Mouse (Mus musculus): Measurements from ENCODE around the gene Add2. TPM values are rescaled to one million over a fixed set of nuclear protein-coding genes. Genes with fewer than 3 reads are reported as not detected.

Gene Add2
- polyA plus RNA-seq, 1 experiment from 2014 or later: 16.4 TPM

- WGBS (ENCODE audit: insufficient replicate concordance): 70% methylated on average over 9 of the region's 9 CpGs
- Histone ChIP-seq H3K4me2 (no peak overlapping the region), H3K27me3 (ENCODE audit: control insufficient read depth, insufficient read depth, low read length) (no peaks in the 10 kb centered on the region), H3K27ac (ENCODE audit: low read depth, low read length) (no peak overlapping the region), H3K36me3 (ENCODE audit: control insufficient read depth, insufficient read depth, low read length) (no peaks in the 10 kb centered on the region), H3K9ac (ENCODE audit: low read depth, low read length) (no peak overlapping the region), H3K9me3 (replicated peaks; ENCODE audit: control insufficient read depth, low read length) (no peaks in the 10 kb centered on the region), H3K4me1 (ENCODE audit: control insufficient read depth, insufficient read depth, low read length) (no peaks in the 10 kb centered on the region), H3K4me3 (ENCODE audit: low read depth, low read length) (no peak overlapping the region)
- no peak for ATAC-seq (replicated peaks; ENCODE audit: insufficient number of reproducible peaks, low FRiP score, low TSS enrichment)
Measured at GRCm38 (mm10) chr6:86166426-86166825, 137.9 kb downstream of the Add2 start.

- Histone ChIP-seq H3K36me3 (ENCODE audit: control insufficient read depth, insufficient read depth, low read length) (no peaks in the 10 kb centered on the region), H3K9ac (ENCODE audit: low read depth, low read length) (no peak overlapping the region), H3K4me3 (ENCODE audit: low read depth, low read length) (no peak overlapping the region), H3K9me3 (replicated peaks; ENCODE audit: control insufficient read depth, low read length) (no peaks in the 10 kb centered on the region), H3K4me1 (ENCODE audit: control insufficient read depth, insufficient read depth, low read length) (no peaks in the 10 kb centered on the region), H3K27ac (ENCODE audit: low read depth, low read length) (no peak overlapping the region), H3K27me3 (ENCODE audit: control insufficient read depth, insufficient read depth, low read length) (no peaks in the 10 kb centered on the region), H3K4me2 (no peak overlapping the region)
- WGBS (ENCODE audit: insufficient replicate concordance): 71% methylated on average over 5 of the region's 5 CpGs
- no peak for ATAC-seq (replicated peaks; ENCODE audit: insufficient number of reproducible peaks, low FRiP score, low TSS enrichment)
Measured at GRCm38 (mm10) chr6:86167851-86168250, 139.4 kb downstream of the Add2 start.

- Histone ChIP-seq H3K27ac (ENCODE audit: low read depth, low read length) (no peak overlapping the region), H3K4me3 (ENCODE audit: low read depth, low read length) (no peak overlapping the region), H3K4me1 (ENCODE audit: control insufficient read depth, insufficient read depth, low read length) (no peaks in the 10 kb centered on the region), H3K9ac (ENCODE audit: low read depth, low read length) (no peak overlapping the region), H3K27me3 (ENCODE audit: control insufficient read depth, insufficient read depth, low read length) (no peaks in the 10 kb centered on the region), H3K4me2 (no peak overlapping the region), H3K36me3 (ENCODE audit: control insufficient read depth, insufficient read depth, low read length) (no peaks in the 10 kb centered on the region), H3K9me3 (replicated peaks; ENCODE audit: control insufficient read depth, low read length) (no peaks in the 10 kb centered on the region)
- 52% methylated on average over 4 of the region's 4 CpGs for WGBS (ENCODE audit: insufficient replicate concordance)
- no peak for ATAC-seq (replicated peaks; ENCODE audit: insufficient number of reproducible peaks, low FRiP score, low TSS enrichment)
Measured at GRCm38 (mm10) chr6:86169166-86169565, 140.7 kb downstream of the Add2 start.

Other genes with a start within 250 kb of the Add2 start
- gene Nat8f6, start 207.7 kb upstream of the Add2 start, polyA plus RNA-seq (2014; fragmentation: Nextera tagmentation; extraction: Ambion mirVana): not detected in 2 replicates
- gene Nat8f5, start 207.7 kb upstream of the Add2 start, polyA plus RNA-seq (2014; fragmentation: Nextera tagmentation; extraction: Ambion mirVana): not detected in 2 replicates
- gene Nat8, start 196.6 kb upstream of the Add2 start, polyA plus RNA-seq (2014; fragmentation: Nextera tagmentation; extraction: Ambion mirVana): not detected in 2 replicates
- gene Nat8f2, start 159.5 kb upstream of the Add2 start, polyA plus RNA-seq (2014; fragmentation: Nextera tagmentation; extraction: Ambion mirVana): not detected in 2 replicates
- gene Nat8f4, start 123.8 kb upstream of the Add2 start, polyA plus RNA-seq (2014; fragmentation: Nextera tagmentation; extraction: Ambion mirVana): 1.6 and 2.3 TPM in 2 replicates
- gene Tprkb, start 116.8 kb upstream of the Add2 start, polyA plus RNA-seq (2014; fragmentation: Nextera tagmentation; extraction: Ambion mirVana): 21.7 and 22.8 TPM in 2 replicates
- 3.6 and 4.8 TPM in 2 replicates for gene Nat8f1, start 113.0 kb upstream of the Add2 start, polyA plus RNA-seq (2014; fragmentation: Nextera tagmentation; extraction: Ambion mirVana)
- 41.6 and 52.1 TPM in 2 replicates for gene Dusp11, start 67.0 kb upstream of the Add2 start, polyA plus RNA-seq (2014; fragmentation: Nextera tagmentation; extraction: Ambion mirVana)
- not detected in 2 replicates for gene Figla, start 12.5 kb upstream of the Add2 start, polyA plus RNA-seq (2014; fragmentation: Nextera tagmentation; extraction: Ambion mirVana)
- gene Tgfa, start 166.5 kb downstream of the Add2 start, polyA plus RNA-seq (2014; fragmentation: Nextera tagmentation; extraction: Ambion mirVana): 3.0 and 4.1 TPM in 2 replicates